ENCODE assay signal across 7 mouse cellular contexts in the genomic region with DNA sequence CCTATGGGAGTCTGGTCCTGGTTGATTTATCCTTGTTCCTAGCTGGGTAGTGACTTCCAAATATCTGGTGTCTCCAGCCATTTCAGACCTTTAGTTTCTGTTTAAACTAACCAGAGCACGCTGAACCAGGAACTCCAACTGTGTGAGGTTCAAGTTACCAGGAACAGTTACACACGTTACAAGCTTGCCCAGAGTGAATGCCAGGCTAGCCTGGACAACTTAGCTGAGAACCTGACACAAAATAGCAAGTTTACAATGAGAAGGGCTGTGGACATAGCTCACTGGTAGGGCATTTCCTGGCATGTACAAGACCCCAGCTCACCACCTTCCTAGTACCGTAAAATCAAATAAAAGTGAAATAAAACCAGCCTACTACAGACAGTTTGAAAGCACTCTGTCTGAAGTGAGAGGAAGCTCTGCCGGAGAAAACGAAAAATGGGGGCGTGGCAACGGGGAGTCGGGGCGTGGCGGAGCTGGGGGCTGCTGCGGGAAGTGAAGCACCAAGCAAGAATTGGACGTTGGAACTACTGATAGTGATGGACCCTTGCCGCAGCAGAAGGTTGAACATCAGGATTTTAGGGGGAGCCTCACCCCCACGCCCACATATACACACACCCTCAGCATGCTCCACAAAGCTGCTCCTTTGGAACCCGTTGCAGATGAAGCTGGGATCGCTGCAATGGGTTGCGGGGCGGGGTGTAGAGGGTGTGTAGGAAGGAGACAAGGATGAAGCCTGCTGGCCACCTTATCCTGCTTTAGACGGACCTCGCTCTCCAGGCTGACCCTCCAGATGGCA.
DNase-seq lines count a peak whose midpoint lies in the region; ATAC-seq and TF ChIP-seq lines count a peak whose summit lies in the region.

No protein-coding gene starts in this region.

- H3K4me2 ChIP-seq in forebrain, embryonic 13.5 days, result peak overlapping the region; percentile 81
- peak overlapping the region; percentile 69 for H3K4me2 ChIP-seq in hindbrain, embryonic 13.5 days
- H3K4me2 ChIP-seq in liver, embryonic 15.5 days, result peak overlapping the region; percentile 43
- H3K4me2 ChIP-seq in neural tube, embryonic 12.5 days (replicated peaks), result peak overlapping the region; percentile 70

- TF ChIP-seq CTCF in E14TG2a.4 (conservative IDR thresholded peaks at IDR 0.05; ENCODE audit: low read length), result no peak

- H3K9me3 ChIP-seq in E14TG2a.4 (ENCODE audit: low read length), result no peaks in the 10 kb centered on the region
- H3K9me3 ChIP-seq in forebrain, embryonic 13.5 days (replicated peaks), result no peaks in the 10 kb centered on the region
- no peaks in the 10 kb centered on the region; the same call in 1 of the 2 replicates for H3K9me3 ChIP-seq in hindbrain, embryonic 13.5 days
- H3K9me3 ChIP-seq in liver, embryonic 15.5 days (replicated peaks), result no peaks in the 10 kb centered on the region
- no peaks in the 10 kb centered on the region for H3K9me3 ChIP-seq in neural tube, embryonic 12.5 days

- DNase-seq in WW6 (ENCODE audit: low read depth, low spot score), result peak; percentile 9
- DNase-seq in cerebellum, adult 11-12 months, result no peak

- 6% methylated on average over 20 of the region's 20 CpGs for WGBS in forebrain, embryonic 13.5 days
- WGBS in hindbrain, embryonic 13.5 days, result 6% methylated on average over 20 of the region's 20 CpGs
- WGBS in liver, embryonic 15.5 days (ENCODE audit: insufficient replicate concordance), result 5% methylated on average over 20 of the region's 20 CpGs
- 4% methylated on average over 20 of the region's 20 CpGs for WGBS in neural tube, embryonic 12.5 days

- H3K27ac ChIP-seq in forebrain, embryonic 13.5 days, result no peak overlapping the region
- H3K27ac ChIP-seq in hindbrain, embryonic 13.5 days, result no peak overlapping the region
- no peak overlapping the region for H3K27ac ChIP-seq in liver, embryonic 15.5 days (replicated peaks)
- no peak overlapping the region for H3K27ac ChIP-seq in neural tube, embryonic 12.5 days

- peak overlapping the region; percentile 51 for H3K9ac ChIP-seq in forebrain, embryonic 13.5 days
- H3K9ac ChIP-seq in hindbrain, embryonic 13.5 days, result peak overlapping the region; percentile 40
- H3K9ac ChIP-seq in liver, embryonic 15.5 days, result no peak overlapping the region
- 0 out of 2 replicates have a peak overlapping the region, but pooled peaks have one; percentile 35 for H3K9ac ChIP-seq in neural tube, embryonic 12.5 days

- peaks cover 30% of the 10 kb centered on the region for H3K4me1 ChIP-seq in E14TG2a.4 (replicated peaks; ENCODE audit: low read depth, low read length)
- H3K4me1 ChIP-seq in forebrain, embryonic 13.5 days, result peaks cover 20% of the 10 kb centered on the region
- H3K4me1 ChIP-seq in hindbrain, embryonic 13.5 days (replicated peaks), result peaks cover 21% of the 10 kb centered on the region
- H3K4me1 ChIP-seq in liver, embryonic 15.5 days (replicated peaks), result no peaks in the 10 kb centered on the region
- H3K4me1 ChIP-seq in neural tube, embryonic 12.5 days, result peaks cover 18% of the 10 kb centered on the region

- no peaks in the 10 kb centered on the region for H3K36me3 ChIP-seq in E14TG2a.4 (ENCODE audit: insufficient read depth, low read length)
- H3K36me3 ChIP-seq in forebrain, embryonic 13.5 days (ENCODE audit: poor library complexity, severe bottlenecking), result no peaks in the 10 kb centered on the region
- H3K36me3 ChIP-seq in hindbrain, embryonic 13.5 days, result no peaks in the 10 kb centered on the region
- no peaks in the 10 kb centered on the region for H3K36me3 ChIP-seq in liver, embryonic 15.5 days (replicated peaks)
- H3K36me3 ChIP-seq in neural tube, embryonic 12.5 days, result no peaks in the 10 kb centered on the region

- ATAC-seq in forebrain, embryonic 13.5 days, result peak; percentile 57
- ATAC-seq in hindbrain, embryonic 13.5 days (ENCODE audit: low FRiP score), result no peak
- no peak for ATAC-seq in liver, embryonic 15.5 days (ENCODE audit: insufficient read depth)
- ATAC-seq in neural tube, embryonic 12.5 days (ENCODE audit: low FRiP score, low read depth), result no peak

- H3K27me3 ChIP-seq in E14TG2a.4 (ENCODE audit: insufficient read depth, low read length), result peaks cover 57% of the 10 kb centered on the region
- peaks cover 4% of the 10 kb centered on the region; the same call in 1 of the 2 replicates for H3K27me3 ChIP-seq in forebrain, embryonic 13.5 days
- peaks cover 25% of the 10 kb centered on the region for H3K27me3 ChIP-seq in hindbrain, embryonic 13.5 days
- H3K27me3 ChIP-seq in liver, embryonic 15.5 days, result peaks cover 17% of the 10 kb centered on the region
- peaks cover 6% of the 10 kb centered on the region; the same call in 1 of the 2 replicates for H3K27me3 ChIP-seq in neural tube, embryonic 12.5 days (replicated peaks)

- peak overlapping the region; percentile 66 for H3K4me3 ChIP-seq in E14TG2a.4 (replicated peaks; ENCODE audit: low read length)
- H3K4me3 ChIP-seq in forebrain, embryonic 13.5 days, result peak overlapping the region; percentile 42
- H3K4me3 ChIP-seq in hindbrain, embryonic 13.5 days, result peak overlapping the region; percentile 39
- no peak overlapping the region for H3K4me3 ChIP-seq in liver, embryonic 15.5 days (replicated peaks)
- H3K4me3 ChIP-seq in neural tube, embryonic 12.5 days, result peak overlapping the region; percentile 32
